Mouse (Mus musculus): ENCODE results near the gene Mcfd2.

Gene Mcfd2

DNA sequence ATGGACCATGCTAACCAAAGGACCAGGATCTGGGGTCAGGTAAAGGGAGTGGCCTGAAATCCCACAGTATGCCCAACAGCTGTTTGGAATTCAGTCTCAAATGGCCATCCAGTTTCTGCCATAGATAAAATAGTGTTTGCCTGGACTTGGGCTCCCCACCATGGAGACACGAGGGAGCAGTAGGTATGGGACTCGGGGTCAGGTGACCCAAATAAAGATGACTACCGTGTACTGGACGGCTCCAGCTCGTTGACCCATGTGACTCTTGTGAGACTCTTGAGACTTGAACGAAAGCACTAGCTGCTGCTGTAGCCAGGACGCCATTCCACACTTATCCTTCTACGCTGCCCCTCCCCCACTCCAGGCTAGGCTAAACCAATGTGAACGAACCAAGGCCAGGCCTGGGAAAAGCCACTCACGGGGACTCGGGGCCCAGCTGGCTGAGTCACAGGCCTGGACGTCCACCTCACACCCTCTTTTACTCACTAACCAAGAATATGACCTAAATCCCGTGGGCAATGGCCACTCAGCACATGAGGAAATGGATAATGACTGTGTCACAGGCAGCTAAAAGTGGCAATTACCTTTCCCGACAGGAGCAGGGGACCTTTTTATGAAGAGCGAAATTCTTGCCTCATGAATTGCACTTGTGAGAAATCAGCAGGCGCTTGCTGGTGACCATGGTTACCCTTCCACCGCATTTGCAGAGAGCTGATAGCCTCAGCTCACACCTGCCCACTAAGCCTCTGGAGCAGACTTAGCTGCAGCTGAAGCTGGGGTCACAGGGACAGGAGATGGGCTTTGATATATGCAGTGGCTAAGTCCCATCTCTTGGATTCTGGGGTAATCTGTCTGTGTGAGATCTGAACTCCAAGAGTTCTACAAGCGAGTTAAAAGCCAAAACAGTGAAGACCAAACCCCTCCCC is 28.7 kb downstream of the Mcfd2 start:
- TF ChIP-seq CTCF (conservative IDR thresholded peaks at IDR 0.05; ENCODE audit: low read length) (no peak), NANOG (IDR thresholded peaks at IDR 0.05; ENCODE audit: borderline replicate concordance, low read length) (no peak), POU5F1 (IDR thresholded peaks at IDR 0.05; ENCODE audit: borderline replicate concordance, low read length) (no peak)
- Histone ChIP-seq H3K4me3 (replicated peaks; ENCODE audit: low read length) (no peak overlapping the region), H3K27me3 (ENCODE audit: insufficient read depth, low read length) (peaks cover 5% of the 10 kb centered on the region; the same call in 1 of the 2 replicates), H3K36me3 (ENCODE audit: insufficient read depth, low read length) (no peaks in the 10 kb centered on the region), H3K9me3 (ENCODE audit: low read length) (0 out of 2 replicates have a peak, but pooled peaks cover 3% of the 10 kb centered on the region), H3K4me1 (replicated peaks; ENCODE audit: low read depth, low read length) (no peaks in the 10 kb centered on the region)

DNA sequence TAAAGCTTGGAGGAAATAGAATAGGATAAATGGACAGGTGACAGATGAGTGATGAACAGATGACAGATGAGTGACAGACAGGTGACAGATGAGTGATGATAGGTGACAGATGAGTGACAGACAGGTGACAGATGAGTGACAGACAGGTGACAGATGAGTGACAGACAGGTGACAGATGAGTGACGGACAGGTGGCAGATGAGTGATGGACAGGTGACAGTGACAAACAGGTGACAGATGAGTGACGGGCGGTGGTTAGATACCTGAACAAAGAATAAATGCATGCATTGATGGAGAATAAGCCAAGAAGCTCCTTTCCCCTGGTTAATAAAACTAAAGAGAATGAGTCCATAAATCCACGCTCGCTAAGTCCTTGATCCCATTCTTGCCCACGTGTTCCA is 30.7 kb downstream of the Mcfd2 start:
- Histone ChIP-seq H3K9me3 (ENCODE audit: low read length) (0 out of 2 replicates have a peak, but pooled peaks cover 3% of the 10 kb centered on the region), H3K4me1 (replicated peaks; ENCODE audit: low read depth, low read length) (no peaks in the 10 kb centered on the region), H3K36me3 (ENCODE audit: insufficient read depth, low read length) (no peaks in the 10 kb centered on the region), H3K27me3 (ENCODE audit: insufficient read depth, low read length) (no peaks in the 10 kb centered on the region; the same call in 1 of the 2 replicates), H3K4me3 (replicated peaks; ENCODE audit: low read length) (no peak overlapping the region)
- TF ChIP-seq NANOG (IDR thresholded peaks at IDR 0.05; ENCODE audit: borderline replicate concordance, low read length) (no peak), POU5F1 (IDR thresholded peaks at IDR 0.05; ENCODE audit: borderline replicate concordance, low read length) (no peak), CTCF (conservative IDR thresholded peaks at IDR 0.05; ENCODE audit: low read length) (no peak)

DNA sequence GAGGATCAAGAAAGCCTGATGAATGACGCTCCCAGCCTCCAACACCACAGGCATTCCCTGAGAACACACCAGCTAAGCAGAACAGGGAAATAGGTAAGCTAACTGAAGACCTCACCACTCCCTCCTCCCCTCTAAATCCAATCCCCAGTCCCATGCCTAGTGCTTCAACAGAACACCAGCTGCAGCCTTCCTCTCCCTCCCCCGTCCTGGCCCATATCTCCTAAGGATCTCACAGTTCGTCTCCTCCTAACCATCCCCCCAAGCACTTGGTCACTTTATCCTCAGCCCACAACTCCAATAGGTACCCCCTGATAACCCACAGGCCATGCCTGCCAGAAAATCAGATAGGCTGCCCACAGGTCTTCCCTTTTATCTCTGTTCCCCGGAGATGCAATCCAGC is 37.9 kb downstream of the Mcfd2 start:
- TF ChIP-seq NANOG (IDR thresholded peaks at IDR 0.05; ENCODE audit: borderline replicate concordance, low read length), result no peak
- no peak for TF ChIP-seq CTCF (conservative IDR thresholded peaks at IDR 0.05; ENCODE audit: low read length)
- TF ChIP-seq POU5F1 (IDR thresholded peaks at IDR 0.05; ENCODE audit: borderline replicate concordance, low read length), result no peak
- Histone ChIP-seq H3K27me3 (ENCODE audit: insufficient read depth, low read length) (peaks cover 18% of the 10 kb centered on the region), H3K4me1 (replicated peaks; ENCODE audit: low read depth, low read length) (0 out of 2 replicates have a peak, but pooled peaks cover 10% of the 10 kb centered on the region), H3K9me3 (ENCODE audit: low read length) (peaks cover 5% of the 10 kb centered on the region; the same call in 1 of the 2 replicates), H3K36me3 (ENCODE audit: insufficient read depth, low read length) (no peaks in the 10 kb centered on the region), H3K4me3 (replicated peaks; ENCODE audit: low read length) (no peak overlapping the region)

DNA sequence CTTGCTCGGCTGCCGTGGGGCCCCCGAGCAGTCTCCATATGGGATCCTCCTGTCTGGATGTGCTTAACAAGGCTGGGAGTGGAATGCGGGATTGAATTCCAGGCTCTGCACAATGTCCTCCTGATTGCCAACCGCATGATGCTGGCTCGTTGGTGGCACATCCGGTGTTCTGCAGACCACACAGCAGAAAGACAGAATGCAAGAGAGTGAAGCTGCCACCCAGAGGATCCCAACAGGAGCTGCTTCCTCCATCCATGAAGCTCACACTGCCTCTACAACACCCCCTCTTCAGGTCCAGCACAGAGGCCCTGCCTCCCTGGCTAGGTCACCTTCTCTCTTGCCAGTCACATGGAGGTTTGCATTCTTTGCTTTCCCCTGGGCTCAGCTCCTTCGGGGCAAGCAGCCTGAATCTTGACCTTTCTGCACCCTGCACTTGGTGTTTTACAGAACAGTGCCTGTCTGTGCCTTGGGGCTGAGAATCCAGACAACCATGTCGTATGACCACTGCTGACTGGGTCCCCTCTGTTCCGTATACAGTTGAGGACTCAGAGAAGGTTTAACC is 39.6 kb downstream of the Mcfd2 start:
- H3K9me3 ChIP-seq (ENCODE audit: low read length), result peaks cover 5% of the 10 kb centered on the region; the same call in 1 of the 2 replicates
- H3K4me1 ChIP-seq (replicated peaks; ENCODE audit: low read depth, low read length), result 0 out of 2 replicates have a peak, but pooled peaks cover 15% of the 10 kb centered on the region
- TF ChIP-seq NANOG (IDR thresholded peaks at IDR 0.05; ENCODE audit: borderline replicate concordance, low read length) (no peak), CTCF (conservative IDR thresholded peaks at IDR 0.05; ENCODE audit: low read length) (no peak), POU5F1 (IDR thresholded peaks at IDR 0.05; ENCODE audit: borderline replicate concordance, low read length) (no peak)
- no peak overlapping the region for H3K4me3 ChIP-seq (replicated peaks; ENCODE audit: low read length)
- peaks cover 18% of the 10 kb centered on the region for H3K27me3 ChIP-seq (ENCODE audit: insufficient read depth, low read length)
- H3K36me3 ChIP-seq (ENCODE audit: insufficient read depth, low read length), result no peaks in the 10 kb centered on the region

DNA sequence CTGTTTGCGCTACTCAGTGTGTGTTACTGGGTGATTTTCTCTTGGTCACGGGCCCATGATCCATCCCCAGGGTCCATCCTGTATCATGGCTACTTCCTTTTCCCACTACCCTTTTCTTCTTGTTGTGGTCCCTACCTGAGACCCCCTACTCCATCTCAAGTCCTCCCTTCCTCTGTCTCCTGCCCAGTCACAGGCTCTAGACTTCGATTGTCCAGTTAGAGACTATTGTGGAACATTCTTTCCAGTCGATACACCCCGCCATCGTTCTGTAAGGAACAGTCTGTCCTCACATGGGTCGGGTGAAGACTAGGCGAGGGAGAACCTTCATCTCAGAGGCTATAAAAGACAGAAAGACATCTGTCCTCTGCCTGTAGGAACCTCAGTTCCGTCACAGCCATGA is 40.4 kb downstream of the Mcfd2 start:
- Histone ChIP-seq H3K27me3 (ENCODE audit: insufficient read depth, low read length) (peaks cover 18% of the 10 kb centered on the region), H3K4me3 (replicated peaks; ENCODE audit: low read length) (no peak overlapping the region), H3K36me3 (ENCODE audit: insufficient read depth, low read length) (no peaks in the 10 kb centered on the region), H3K4me1 (replicated peaks; ENCODE audit: low read depth, low read length) (0 out of 2 replicates have a peak, but pooled peaks cover 15% of the 10 kb centered on the region), H3K9me3 (ENCODE audit: low read length) (peaks cover 5% of the 10 kb centered on the region; the same call in 1 of the 2 replicates)
- no peak for TF ChIP-seq CTCF (conservative IDR thresholded peaks at IDR 0.05; ENCODE audit: low read length)
- no peak for TF ChIP-seq NANOG (IDR thresholded peaks at IDR 0.05; ENCODE audit: borderline replicate concordance, low read length)
- TF ChIP-seq POU5F1 (IDR thresholded peaks at IDR 0.05; ENCODE audit: borderline replicate concordance, low read length), result no peak

DNA sequence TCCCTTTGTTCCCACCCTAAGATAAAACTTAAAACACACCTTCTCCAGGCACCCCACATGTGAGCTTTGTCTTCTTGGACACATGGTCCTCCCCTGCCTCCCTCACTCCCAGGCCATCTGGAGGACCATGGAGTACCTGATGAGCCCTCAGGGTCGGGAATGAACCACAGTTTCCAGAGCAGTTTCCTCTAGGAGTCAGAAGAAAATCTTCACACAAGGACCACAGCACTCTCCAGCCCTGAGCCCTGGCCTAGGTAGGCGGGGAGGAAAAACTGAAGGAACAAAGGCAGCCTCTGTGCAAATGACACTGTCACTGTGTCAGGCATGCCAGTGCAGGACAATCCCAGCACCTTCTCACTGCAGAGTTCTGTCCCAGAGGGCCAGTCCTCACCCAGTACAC is 41.3 kb downstream of the Mcfd2 start:
- Histone ChIP-seq H3K36me3 (ENCODE audit: insufficient read depth, low read length) (no peaks in the 10 kb centered on the region), H3K4me1 (replicated peaks; ENCODE audit: low read depth, low read length) (0 out of 2 replicates have a peak, but pooled peaks cover 15% of the 10 kb centered on the region), H3K4me3 (replicated peaks; ENCODE audit: low read length) (no peak overlapping the region), H3K9me3 (ENCODE audit: low read length) (peaks cover 11% of the 10 kb centered on the region; the same call in 1 of the 2 replicates), H3K27me3 (ENCODE audit: insufficient read depth, low read length) (peaks cover 18% of the 10 kb centered on the region)
- TF ChIP-seq CTCF (conservative IDR thresholded peaks at IDR 0.05; ENCODE audit: low read length) (no peak), POU5F1 (IDR thresholded peaks at IDR 0.05; ENCODE audit: borderline replicate concordance, low read length) (no peak), NANOG (IDR thresholded peaks at IDR 0.05; ENCODE audit: borderline replicate concordance, low read length) (no peak)

DNA sequence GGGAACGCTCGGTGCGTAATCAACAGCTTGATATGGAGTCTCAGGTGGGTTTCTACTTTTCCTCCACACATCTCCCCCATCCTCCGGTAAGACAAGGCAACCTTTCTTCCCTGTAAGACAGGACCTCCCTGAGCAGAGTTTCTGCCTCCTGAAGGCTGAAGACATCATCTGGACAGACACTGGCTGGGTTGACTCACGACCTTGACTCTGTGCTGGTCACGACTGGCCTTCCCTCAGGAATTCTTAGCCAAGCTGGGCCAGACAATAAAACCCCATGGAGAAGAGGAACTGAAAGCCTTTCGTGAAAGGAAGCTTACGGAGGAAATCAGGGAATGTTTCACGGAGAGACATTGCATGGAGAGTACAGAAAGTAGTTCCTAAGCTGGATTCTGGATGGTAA is 46.3 kb downstream of the Mcfd2 start:
- no peak for TF ChIP-seq POU5F1 (IDR thresholded peaks at IDR 0.05; ENCODE audit: borderline replicate concordance, low read length)
- TF ChIP-seq CTCF (conservative IDR thresholded peaks at IDR 0.05; ENCODE audit: low read length), result no peak
- no peak for TF ChIP-seq NANOG (IDR thresholded peaks at IDR 0.05; ENCODE audit: borderline replicate concordance, low read length)
- H3K36me3 ChIP-seq (ENCODE audit: insufficient read depth, low read length), result no peaks in the 10 kb centered on the region

DNA sequence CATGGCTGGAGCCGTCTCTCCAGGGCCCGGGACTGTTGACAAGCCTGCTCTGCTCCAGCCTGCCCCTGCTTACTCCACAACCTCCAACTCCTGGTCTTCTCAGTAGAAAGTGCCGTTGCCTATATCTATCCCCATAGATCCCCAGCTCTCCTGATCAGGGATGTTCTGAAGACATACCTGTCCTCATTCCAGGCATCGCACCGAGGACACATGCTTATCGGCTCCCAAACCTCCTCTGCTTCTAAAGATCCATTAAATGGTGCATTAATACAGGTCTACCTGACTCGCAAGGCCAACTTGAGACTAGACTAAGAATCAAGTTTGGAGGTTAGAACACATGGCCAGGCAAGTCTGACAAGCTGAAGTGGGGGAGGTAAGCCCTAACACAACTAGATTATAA is 51.2 kb downstream of the Mcfd2 start:
- Histone ChIP-seq H3K9me3 (ENCODE audit: low read length) (peaks cover 2% of the 10 kb centered on the region; the same call in 1 of the 2 replicates), H3K36me3 (ENCODE audit: insufficient read depth, low read length) (no peaks in the 10 kb centered on the region), H3K4me1 (replicated peaks; ENCODE audit: low read depth, low read length) (peaks cover 11% of the 10 kb centered on the region), H3K27me3 (ENCODE audit: insufficient read depth, low read length) (peaks cover 5% of the 10 kb centered on the region; the same call in 1 of the 2 replicates), H3K4me3 (replicated peaks; ENCODE audit: low read length) (no peak overlapping the region)
- TF ChIP-seq POU5F1 (IDR thresholded peaks at IDR 0.05; ENCODE audit: borderline replicate concordance, low read length) (no peak), CTCF (conservative IDR thresholded peaks at IDR 0.05; ENCODE audit: low read length) (no peak), NANOG (IDR thresholded peaks at IDR 0.05; ENCODE audit: borderline replicate concordance, low read length) (no peak)

More for the DNA sequence above, 46.3 kb downstream of the Mcfd2 start:
- H3K27me3 ChIP-seq (ENCODE audit: insufficient read depth, low read length), result peaks cover 5% of the 10 kb centered on the region
- no peak overlapping the region for H3K4me3 ChIP-seq (replicated peaks; ENCODE audit: low read length)
- 0 out of 2 replicates have a peak, but pooled peaks cover 5% of the 10 kb centered on the region for H3K4me1 ChIP-seq (replicated peaks; ENCODE audit: low read depth, low read length)
- peaks cover 12% of the 10 kb centered on the region; the same call in 1 of the 2 replicates for H3K9me3 ChIP-seq (ENCODE audit: low read length)
